Mouse (Mus musculus) NIH3T3 (cell line): ENCODE data around the gene Ugcg.

Experiments used
- DNase-seq: peaks from one replicate; pipeline ENCODE4 v3.0.0-alpha.2; 2012; ENCODE audit warnings: low read depth

Ugcg gene

DNA sequence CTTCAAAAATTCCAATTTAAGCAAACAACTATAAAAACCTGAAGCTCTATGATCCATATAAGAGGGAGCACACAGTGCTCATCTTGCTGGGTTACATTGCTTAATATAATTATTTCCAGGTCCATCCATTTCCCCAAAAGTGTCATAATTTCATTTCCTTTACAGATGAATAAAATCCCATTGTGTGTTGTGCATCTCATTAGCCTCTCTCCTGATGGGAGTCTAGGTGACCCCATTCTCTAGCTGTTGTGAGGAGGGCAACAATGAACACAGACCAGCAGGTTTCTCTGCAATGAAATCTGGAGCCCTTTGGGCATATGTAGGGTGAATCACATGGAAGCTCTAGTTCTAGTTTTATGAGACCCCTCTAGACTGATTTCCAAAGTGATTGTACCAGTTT, 39.9 kb downstream of the Ugcg start:
- DNase-seq: no peak

DNA sequence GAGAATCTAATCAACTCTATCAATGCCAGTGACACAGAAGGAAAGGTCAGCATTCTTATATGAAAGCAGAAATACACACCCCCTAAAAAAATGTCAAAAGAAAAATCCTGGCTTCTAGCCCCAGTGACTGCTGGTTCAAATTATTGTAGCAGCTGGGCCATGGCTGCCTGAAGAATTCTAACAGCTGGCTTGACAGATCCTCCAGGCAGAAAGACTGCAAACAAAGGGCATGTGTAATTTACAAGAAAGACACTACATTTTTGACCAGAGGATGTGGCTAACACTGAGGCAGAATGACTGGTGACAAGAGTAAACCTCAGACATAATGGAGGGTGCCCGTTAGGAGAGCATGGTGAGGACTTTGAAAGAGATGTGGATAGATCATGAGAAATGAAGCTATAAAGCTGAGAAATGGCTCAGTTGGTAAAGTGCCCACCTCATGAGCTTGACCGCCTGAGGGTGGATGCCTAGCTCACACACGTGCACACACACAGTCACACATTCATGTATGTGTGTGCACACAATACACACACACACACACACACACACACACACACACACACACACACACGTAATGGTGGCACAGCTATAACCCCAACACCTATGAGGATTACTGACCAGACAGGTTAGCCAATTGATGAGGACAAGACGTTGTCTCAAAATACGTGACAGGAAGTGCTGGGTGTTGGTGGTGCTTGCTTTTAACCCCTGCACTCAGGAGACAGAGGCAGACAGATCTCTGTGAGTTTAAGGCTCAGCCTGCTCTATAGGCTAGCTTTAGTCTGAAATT, 42.4 kb downstream of the Ugcg start:
- DNase-seq: peak; percentile 81

DNA sequence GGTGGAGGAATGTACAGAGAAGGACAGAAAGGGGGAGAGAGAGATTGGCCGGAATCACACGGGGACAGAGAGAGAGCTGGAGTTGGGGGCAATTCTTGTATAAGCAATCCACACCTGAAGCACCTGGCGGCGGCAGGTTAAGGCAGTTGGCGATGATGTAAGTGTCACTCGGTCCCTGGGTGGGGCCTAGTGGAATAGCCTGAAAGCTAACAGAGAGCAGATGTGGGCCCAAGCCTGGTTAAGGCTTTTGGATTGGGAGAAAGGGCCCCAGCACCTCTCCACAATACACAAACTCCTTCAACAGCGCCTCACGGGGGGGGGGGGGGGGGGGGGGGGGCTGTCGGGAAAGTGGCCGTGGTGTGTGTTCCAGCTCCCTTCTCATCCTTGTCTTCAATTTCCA, 45.0 kb downstream of the Ugcg start:
- DNase-seq: no peak

DNA sequence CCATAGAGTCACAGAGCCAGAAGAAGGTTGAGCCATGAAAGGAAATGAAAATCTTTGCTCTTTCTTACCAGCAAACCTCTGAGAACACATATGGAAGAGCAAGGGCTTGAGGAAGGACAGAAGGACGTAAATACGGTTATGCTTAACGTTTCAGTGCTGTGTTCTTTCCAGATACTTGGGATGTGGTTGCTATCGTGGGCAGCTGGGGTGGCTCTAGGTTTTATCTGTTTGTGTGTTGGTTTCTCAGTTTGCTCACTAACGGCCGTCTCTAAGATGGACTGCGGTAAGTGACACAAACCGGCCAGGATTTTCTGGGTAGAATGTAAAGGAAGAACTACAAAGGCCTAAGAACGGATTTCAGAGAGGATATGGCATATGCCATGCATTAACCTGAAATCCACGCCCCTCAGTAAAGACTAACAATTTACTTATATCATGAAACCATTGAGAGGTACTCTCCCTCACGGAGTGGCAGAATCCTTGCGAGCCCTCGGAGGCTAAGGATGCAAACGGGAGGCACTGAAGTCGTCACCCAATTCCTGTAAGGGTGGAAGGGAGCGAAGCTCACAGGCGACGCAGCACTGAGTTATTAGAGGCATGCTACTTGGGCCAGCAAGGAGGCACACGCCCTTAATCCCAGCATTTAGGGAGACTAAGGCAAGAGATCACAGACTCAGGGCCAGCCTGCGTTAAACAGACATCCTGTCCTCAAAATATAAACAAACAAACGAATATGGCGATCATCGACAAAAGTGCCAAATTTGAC, 45.6 kb downstream of the Ugcg start:
- DNase-seq: no peak

DNA sequence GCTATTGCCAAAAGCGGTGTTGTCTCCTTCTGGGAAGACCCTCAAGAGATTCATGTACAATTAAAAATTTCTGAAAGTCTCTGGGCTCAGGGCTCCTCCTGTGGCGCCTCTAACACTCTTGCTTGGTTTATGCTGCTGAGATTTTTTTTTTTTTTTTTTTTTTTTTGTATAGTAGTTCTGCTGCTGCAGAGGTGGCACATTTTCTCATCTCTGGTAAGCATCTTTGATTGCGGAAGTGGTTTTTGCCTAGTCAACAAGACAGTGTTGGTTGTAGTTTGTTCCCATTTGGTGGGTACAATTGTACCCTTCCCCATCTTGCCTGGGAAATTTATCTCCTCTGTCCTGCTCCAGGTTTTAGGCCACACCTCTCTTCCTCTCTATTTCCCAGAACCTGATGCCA, 47.3 kb downstream of the Ugcg start:
- DNase-seq: no peak

DNA sequence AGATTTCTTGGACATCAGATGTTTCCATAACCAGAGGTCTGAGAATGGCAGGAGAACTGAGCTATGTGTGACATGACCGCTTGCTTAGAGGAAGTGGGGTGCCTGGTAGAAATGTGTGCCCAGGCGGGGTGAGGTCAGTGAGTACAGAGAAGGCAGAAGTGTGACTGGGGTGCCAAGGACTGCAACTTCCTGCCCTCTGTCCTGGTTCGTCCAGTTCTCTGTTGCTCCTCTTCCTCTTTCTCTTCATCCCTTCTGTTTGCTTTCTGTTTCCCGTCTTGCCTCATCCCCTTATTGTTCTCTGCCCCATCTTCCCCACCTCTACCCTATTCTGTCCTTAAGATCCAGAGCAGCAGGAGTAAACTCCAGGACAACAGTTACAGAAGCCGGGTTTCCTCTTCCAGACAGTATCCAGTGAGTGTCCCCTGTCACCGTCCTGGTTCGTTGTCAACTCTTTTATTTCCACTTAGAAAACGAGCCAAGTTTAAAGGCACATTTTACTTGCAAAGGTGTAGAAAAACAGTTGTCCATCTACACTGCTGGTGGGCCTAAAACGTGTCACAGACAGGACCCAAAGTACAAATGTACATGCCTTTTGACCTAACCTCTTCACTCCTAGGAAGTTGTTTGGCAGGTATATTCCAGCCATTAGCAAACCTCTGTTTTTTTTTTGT, 49.7 kb downstream of the Ugcg start:
- DNase-seq: no peak

DNA sequence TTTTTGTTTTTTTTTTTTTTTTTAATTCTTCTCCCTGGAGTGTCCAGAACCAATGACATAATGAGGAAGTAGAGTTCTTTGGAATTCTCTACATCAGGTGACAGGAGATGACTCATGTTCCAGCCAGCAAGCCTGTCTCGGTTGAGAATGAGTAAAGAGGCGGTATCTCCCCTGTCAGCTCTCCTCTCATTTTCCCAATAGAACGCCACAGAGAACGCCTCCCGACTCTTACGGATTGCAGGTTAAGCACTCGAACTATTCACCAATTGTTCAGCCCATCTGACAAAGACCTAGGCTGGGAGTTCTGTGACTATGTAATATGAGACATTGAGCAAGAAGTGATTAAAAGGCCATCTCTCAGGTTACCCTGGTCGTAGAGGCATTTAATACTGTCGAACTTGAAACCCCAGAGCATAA, 50.3 kb downstream of the Ugcg start:
- DNase-seq: peak; percentile 59

DNA sequence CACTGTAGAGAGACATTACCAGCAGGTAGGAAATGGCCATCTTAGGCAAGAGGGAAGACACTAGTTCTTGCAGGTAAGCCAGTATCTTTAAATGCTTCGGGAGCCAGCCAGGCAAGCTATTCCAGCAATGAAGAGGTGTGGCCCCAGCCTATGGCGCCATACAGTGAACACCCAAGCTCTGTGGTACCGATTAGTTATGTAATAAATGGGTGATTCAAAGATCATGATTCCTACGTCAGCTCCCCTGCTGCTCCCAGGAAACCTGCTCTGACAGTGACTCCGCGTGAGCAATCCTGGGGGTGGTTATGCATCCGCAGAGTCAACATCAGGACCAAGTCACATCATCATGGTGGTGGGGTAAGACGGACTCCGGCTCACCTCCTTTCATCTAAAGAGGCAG, 51.1 kb downstream of the Ugcg start:
- DNase-seq: no peak

DNA sequence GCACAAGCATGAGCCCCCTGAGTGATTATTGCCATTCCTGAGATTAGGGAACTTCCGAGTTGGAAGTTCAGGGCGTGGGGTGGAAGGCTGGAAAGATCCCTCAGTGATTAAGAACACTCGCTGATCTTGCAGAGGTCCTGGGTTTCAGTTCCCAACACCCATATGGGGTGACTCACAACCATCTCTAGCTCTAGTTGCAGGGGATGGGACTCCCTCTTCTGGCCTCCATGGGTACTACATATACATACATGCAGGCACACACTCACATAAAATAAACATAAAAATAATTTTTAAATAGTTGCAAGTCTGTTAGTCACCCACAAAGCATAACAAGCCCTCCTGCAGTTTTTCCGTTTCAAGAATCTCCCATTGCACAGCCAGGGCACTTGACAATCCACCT, 52.0 kb downstream of the Ugcg start:
- DNase-seq: peak; percentile 33

DNA sequence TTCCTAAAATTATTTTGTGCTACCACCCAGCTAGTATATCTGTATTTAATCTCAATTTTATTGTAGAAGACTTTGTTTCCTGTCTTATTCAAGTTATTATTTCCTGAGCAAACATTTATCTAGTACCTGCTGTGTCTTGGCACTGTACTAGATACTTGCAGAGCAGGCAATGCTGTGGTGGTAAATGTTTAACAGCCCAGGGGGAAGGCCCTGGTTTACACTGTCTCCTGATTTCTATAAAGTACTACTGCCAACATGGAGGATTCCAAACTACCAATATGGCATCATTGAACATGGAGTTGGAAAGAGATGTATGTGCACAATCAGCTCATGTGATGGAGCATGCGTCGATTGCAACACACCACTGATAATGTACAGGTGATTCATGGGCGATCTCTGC, 53.2 kb downstream of the Ugcg start:
- DNase-seq: no peak

DNA sequence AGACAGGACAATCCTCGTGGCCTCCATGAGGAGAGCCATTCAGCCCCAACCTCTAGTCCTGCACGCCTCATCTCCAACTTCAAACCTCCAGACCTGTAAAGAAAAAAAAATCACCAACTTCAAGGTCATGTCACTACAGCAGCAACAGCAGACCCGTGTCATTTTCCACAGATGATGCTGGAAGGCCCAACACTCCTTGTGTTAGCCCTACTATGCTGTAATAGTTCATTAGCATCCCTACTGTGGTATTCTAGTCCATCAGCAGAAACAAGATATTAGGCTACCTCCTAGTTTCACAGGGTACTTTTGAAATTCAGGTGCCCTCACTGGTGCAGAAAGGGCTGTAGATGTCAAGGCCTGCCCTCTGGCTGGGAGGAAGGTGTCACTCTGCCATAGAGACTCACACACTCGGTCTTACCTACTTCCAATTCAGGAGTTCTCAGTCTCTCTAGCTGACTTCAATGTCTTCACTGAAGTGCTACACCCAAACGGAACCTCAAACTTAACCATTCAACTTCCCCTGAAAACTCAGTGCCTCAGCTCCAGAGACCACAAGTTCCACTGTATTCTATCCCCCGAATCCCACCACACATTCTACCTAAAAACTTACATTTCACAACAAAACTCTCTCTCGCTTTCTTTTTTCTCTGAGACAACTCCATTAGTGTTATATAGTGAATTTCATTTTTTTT, 54.9 kb downstream of the Ugcg start:
- DNase-seq: no peak

DNA sequence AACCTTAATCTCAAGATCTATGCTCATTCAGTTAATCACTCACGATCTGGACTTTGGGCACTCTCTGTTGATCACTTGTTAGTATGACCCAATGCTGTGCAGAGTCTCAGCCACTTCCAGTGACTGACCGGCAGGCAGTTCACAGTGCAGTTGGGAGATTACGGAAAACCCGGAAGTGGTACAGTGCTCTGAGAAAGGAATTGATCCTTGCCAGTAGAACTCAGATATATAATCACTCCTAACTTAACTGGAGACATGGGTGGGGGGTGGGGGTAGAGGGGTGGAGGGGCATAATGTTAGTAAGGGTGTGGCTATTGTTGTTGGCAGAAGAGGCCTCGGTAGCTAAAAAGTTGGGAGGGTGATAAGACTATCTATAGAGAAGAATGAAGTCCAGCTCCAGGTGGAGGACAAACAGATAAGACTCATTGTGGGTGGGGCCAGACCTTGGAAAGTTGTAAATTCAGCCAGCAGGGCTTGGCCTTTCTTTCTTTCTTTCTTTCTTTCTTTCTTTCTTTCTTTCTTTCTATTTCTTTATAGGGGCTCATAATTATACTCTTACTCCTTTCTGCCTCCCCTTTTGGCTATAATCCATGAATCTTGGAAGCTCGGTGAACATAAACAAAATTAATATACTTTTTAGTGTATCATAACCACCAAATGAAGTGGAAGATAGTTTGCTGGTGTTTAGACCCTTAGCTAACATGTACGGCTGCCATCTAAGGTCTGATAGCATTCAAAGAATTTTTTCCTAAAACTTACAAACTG, 55.9 kb downstream of the Ugcg start:
- DNase-seq: no peak

DNA sequence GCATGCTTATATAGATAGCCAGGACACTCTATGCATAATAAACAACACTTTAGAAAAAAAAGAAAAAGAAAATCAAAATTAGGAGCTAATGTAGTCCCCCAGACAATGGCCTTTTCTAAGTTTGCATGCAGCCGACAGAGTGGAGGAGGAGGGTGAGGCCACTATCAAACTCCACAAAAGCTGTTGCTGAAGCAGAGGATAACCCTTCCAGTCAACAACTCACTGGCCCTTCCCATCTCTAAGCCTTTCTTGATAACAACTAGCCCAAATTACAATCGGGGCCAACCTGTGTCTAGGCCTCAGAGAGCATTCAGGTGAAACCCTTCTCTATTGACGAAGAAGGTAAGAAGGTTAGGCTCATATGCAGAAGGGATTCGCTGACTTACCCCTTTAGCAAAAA, 56.7 kb downstream of the Ugcg start:
- DNase-seq: no peak

DNA sequence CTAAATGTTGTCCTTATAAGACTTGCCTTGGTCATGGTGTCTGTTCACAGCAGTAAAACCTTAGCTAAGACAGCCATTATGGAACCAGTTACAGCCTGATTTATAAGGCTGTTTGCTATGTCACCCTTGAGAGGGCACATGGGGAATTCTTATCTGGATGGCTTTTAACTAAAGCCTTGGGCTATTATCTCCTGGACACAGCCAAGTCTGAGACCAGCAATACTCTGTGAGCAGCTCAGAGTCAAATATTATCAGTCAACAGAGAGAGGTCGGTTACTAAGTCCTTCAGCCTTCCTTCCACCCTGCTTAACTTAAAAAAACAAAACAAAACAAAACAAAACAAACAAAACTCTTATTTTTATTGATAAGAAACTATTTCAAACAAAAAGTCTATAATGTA, 58.5 kb downstream of the Ugcg start:
- no peak for DNase-seq

DNA sequence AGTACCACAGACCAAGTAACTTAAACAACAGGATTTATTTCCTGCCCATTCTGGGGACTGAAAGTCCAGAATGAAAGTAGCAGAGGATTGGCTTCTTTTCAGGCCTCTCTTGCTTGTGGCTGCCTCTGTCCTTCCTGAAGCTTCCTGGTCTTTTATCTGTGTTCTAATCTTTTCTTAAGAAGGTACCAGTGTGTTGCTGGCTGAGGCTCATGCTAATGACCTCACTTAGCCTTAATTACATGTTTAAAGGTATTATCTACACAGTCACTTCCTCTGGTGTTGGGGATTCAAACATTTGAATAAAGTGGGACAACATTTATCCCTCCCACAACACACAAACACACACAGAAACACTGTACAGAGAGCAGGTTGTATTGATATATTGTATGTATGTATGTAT, 59.0 kb downstream of the Ugcg start:
- no peak for DNase-seq

DNA sequence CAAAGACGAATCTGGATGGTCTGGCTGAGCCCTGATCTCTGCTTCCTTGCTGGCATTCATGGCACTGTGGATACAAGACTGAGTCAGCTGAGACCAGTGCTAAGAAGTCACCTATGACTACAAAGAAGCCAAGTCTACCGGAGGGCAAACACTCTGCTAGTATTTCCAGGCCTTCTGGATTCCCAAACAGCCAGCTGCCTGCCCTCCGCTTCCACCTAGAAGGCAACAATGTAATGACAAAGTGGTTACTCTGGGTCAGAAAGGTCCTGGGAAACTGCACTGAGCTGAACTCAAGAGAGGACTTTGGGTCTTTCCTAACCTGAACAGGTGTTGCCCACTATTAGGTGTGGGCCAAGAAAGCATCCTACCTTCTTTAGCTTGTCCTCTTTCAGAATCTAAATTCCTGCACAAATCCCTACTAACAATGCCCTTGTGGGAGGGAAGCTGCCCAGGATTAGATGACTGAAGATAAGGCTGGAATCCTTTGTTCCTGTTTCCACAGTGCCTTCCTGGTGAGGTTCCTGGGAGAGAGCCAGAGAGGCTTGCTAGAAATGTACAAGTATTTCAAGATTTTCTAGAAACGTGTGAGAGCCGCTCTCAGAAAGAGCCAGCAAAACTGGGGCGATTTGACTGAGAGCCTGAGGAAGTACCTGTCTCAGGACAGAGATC, 63.5 kb downstream of the Ugcg start:
- no peak for DNase-seq

DNA sequence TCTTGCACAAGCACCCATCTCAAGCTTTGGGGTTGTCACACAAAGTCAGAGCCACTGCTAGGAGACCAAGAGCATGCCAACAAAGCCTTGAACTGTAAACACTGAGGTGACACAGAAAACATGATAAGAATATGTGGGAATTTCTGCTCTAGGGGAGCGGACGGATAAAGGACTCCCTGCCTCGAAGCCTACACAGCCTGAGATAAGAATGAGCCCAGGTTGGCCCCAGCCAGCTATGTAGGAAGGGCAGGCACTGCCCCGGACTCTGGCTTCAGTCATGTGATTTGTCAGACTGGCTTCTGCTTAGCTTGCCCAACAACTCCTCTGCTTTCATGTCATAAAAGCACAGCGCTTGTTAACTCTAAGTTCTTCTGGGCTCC, 64.0 kb downstream of the Ugcg start:
- no peak for DNase-seq

DNA sequence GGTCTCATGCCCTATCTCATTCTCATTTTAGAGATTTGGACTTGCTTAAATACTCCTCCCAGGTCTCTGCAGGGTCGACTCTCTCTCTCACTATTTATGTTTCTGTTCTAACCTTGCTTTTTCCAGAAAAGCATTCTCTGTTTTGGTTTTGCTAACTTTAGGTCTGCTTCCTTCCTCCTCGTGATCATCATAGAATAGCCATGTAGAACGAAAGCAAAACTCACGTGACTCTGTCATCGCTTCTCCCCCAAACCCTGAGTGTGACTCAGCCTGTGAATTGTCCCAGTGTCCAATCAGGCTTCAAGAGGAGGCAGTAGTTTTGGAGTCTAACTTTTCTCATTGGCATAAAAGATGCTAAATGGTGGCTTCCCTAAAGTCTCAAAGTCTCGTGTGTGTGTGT, 65.3 kb downstream of the Ugcg start:
- peak; percentile 27 for DNase-seq

DNA sequence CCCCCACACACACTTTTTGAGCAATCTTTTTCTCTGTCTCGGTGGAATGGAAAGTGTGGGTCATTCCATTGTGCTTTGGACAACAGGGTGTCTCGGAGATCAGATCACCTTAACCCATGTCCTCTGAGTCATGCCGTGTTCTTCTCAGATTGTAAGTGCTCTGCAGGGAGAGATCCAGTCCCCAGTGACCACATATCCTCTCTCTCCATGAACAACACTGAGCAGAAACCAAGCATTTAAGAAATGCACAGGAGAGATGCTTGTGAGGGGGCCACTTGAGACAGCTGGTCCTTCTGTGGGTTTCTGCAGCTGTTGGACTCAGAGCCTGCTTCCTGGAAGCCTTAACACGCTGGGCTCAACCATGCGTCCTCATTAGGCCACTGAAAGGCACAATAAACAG, 66.9 kb downstream of the Ugcg start:
- no peak for DNase-seq

DNA sequence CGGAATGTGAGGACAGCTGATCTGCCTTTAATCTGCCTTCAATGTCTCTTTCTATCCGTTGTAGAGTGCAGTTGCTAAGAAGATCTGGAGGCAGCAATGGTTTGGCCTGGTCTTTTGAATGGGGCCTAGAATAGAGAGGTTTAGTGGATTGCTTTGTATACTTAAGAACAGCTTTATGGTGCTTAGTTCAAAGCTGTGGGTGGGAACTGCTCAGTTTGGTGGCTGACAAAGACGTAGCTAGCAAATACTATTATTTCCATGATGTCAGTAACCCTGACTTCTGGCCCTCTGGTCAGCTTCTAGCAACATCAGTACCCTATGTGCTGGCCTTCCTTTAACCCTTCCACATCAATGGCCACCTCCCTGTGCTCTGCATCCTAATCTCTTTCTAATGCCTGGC, 68.8 kb downstream of the Ugcg start:
- DNase-seq: no peak

DNA sequence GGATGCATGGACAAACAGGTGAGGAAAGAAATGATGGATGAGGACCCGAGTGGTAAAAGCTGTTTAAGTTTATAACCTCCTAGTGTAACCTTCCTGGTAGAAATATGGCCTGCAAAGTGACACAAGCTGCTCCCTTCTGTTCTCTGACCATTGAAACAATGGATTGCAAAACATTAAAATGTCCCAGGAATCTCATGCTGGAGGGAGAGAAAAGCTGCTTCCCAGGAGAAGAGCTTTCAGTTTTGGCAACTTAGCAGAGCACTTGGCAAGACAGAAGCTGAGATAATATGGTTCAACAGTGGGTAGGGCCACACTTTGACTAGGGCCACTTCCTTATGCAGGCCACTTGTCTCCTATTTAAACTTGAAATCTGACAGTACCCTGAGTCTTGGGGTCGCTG, 69.7 kb downstream of the Ugcg start:
- DNase-seq: peak; percentile 46
